Mouse (Mus musculus): ENCODE results near the gene Msn. TPM values are rescaled to one million over a fixed set of nuclear protein-coding genes. Genes with fewer than 3 reads are reported as not detected.

Gene Msn
- polyA plus RNA-seq, 1 experiment from 2014 or later = 77.4 TPM

- Histone ChIP-seq H3K4me1 (no peaks in the 10 kb centered on the region), H3K9ac (no peak overlapping the region), H3K36me3 (no peaks in the 10 kb centered on the region), H3K4me3 (no peak overlapping the region), H3K4me2 (replicated peaks) (no peak overlapping the region), H3K9me3 (no peaks in the 10 kb centered on the region), H3K27me3 (no peaks in the 10 kb centered on the region), H3K27ac (no peak overlapping the region)
- WGBS = 68% methylated on average over 2 of the region's 2 CpGs
- ATAC-seq (ENCODE audit: insufficient number of reproducible peaks, insufficient read depth, low FRiP score, low TSS enrichment) = no peak
Observed at GRCm38 (mm10) chrX:96119997-96120396, 24.2 kb downstream of the Msn start.

- H3K4me2 ChIP-seq (replicated peaks) = no peak overlapping the region
- H3K4me1 ChIP-seq = no peaks in the 10 kb centered on the region
- whole genome bisulfite sequencing = 95% methylated on average over 1 of the region's 1 CpGs
- no peak overlapping the region for H3K4me3 ChIP-seq
- no peak overlapping the region for H3K9ac ChIP-seq
- ATAC-seq (ENCODE audit: insufficient number of reproducible peaks, insufficient read depth, low FRiP score, low TSS enrichment) = no peak
- no peaks in the 10 kb centered on the region for H3K36me3 ChIP-seq
- H3K9me3 ChIP-seq = no peaks in the 10 kb centered on the region
- H3K27me3 ChIP-seq = no peaks in the 10 kb centered on the region
- H3K27ac ChIP-seq = no peak overlapping the region
Observed at GRCm38 (mm10) chrX:96121912-96122311, 26.1 kb downstream of the Msn start.

- Histone ChIP-seq H3K9me3 (no peaks in the 10 kb centered on the region), H3K36me3 (no peaks in the 10 kb centered on the region), H3K27ac (no peak overlapping the region), H3K4me1 (no peaks in the 10 kb centered on the region), H3K4me2 (replicated peaks) (no peak overlapping the region), H3K4me3 (no peak overlapping the region), H3K9ac (no peak overlapping the region), H3K27me3 (no peaks in the 10 kb centered on the region)
- 87% methylated on average over 3 of the region's 3 CpGs for WGBS
- no peak for ATAC-seq (ENCODE audit: insufficient number of reproducible peaks, insufficient read depth, low FRiP score, low TSS enrichment)
Observed at GRCm38 (mm10) chrX:96126803-96127202, 31.0 kb downstream of the Msn start.

GRCm38 (mm10) chrX:96130139-96130538, 34.3 kb downstream of the Msn start:
- no peak for ATAC-seq (ENCODE audit: insufficient number of reproducible peaks, insufficient read depth, low FRiP score, low TSS enrichment)
- Histone ChIP-seq H3K27ac (no peak overlapping the region), H3K4me3 (no peak overlapping the region), H3K9me3 (no peaks in the 10 kb centered on the region), H3K36me3 (no peaks in the 10 kb centered on the region), H3K27me3 (no peaks in the 10 kb centered on the region), H3K4me2 (replicated peaks) (no peak overlapping the region), H3K9ac (no peak overlapping the region), H3K4me1 (no peaks in the 10 kb centered on the region)
- WGBS = 46% methylated on average over 5 of the region's 5 CpGs

- Histone ChIP-seq H3K4me2 (replicated peaks) (no peak overlapping the region), H3K27ac (no peak overlapping the region), H3K9me3 (no peaks in the 10 kb centered on the region), H3K27me3 (no peaks in the 10 kb centered on the region), H3K9ac (no peak overlapping the region), H3K36me3 (no peaks in the 10 kb centered on the region), H3K4me1 (no peaks in the 10 kb centered on the region), H3K4me3 (no peak overlapping the region)
- 44% methylated on average over 6 of the region's 6 CpGs for WGBS
- no peak for ATAC-seq (ENCODE audit: insufficient number of reproducible peaks, insufficient read depth, low FRiP score, low TSS enrichment)
Observed at GRCm38 (mm10) chrX:96130663-96131062, 34.8 kb downstream of the Msn start.

- 45% methylated on average over 2 of the region's 2 CpGs for WGBS
- Histone ChIP-seq H3K4me2 (replicated peaks) (no peak overlapping the region), H3K36me3 (no peaks in the 10 kb centered on the region), H3K9me3 (no peaks in the 10 kb centered on the region), H3K4me3 (no peak overlapping the region), H3K27ac (no peak overlapping the region), H3K27me3 (no peaks in the 10 kb centered on the region), H3K4me1 (no peaks in the 10 kb centered on the region), H3K9ac (no peak overlapping the region)
- no peak for ATAC-seq (ENCODE audit: insufficient number of reproducible peaks, insufficient read depth, low FRiP score, low TSS enrichment)
Observed at GRCm38 (mm10) chrX:96133260-96133659, 37.4 kb downstream of the Msn start.

GRCm38 (mm10) chrX:96134243-96134661, 38.4 kb downstream of the Msn start:
- Histone ChIP-seq H3K27ac (no peak overlapping the region), H3K4me1 (no peaks in the 10 kb centered on the region), H3K4me3 (no peak overlapping the region), H3K4me2 (replicated peaks) (no peak overlapping the region), H3K9ac (no peak overlapping the region), H3K27me3 (no peaks in the 10 kb centered on the region), H3K36me3 (no peaks in the 10 kb centered on the region), H3K9me3 (no peaks in the 10 kb centered on the region)
- ATAC-seq (ENCODE audit: insufficient number of reproducible peaks, insufficient read depth, low FRiP score, low TSS enrichment) = no peak
- 65% methylated on average over 5 of the region's 5 CpGs for WGBS

- no peak overlapping the region for H3K4me2 ChIP-seq (replicated peaks)
- 63% methylated on average over 6 of the region's 6 CpGs for WGBS
- no peak overlapping the region for H3K4me3 ChIP-seq
- no peaks in the 10 kb centered on the region for H3K9me3 ChIP-seq
- no peak; the same call in 1 of the 2 replicates for ATAC-seq (ENCODE audit: insufficient number of reproducible peaks, insufficient read depth, low FRiP score, low TSS enrichment)
- no peaks in the 10 kb centered on the region for H3K4me1 ChIP-seq
- H3K9ac ChIP-seq = no peak overlapping the region
- H3K27me3 ChIP-seq = no peaks in the 10 kb centered on the region
- H3K36me3 ChIP-seq = no peaks in the 10 kb centered on the region
- no peak overlapping the region for H3K27ac ChIP-seq
Observed at GRCm38 (mm10) chrX:96134840-96135580, 39.2 kb downstream of the Msn start.

- no peak for ATAC-seq (ENCODE audit: insufficient number of reproducible peaks, insufficient read depth, low FRiP score, low TSS enrichment)
- H3K4me2 ChIP-seq (replicated peaks) = no peak overlapping the region
- WGBS = 85% methylated on average over 4 of the region's 4 CpGs
Observed at GRCm38 (mm10) chrX:96135581-96135980, 39.7 kb downstream of the Msn start.

GRCm38 (mm10) chrX:96139262-96139661, 43.4 kb downstream of the Msn start:
- H3K27me3 ChIP-seq = no peaks in the 10 kb centered on the region
- no peak overlapping the region for H3K27ac ChIP-seq
- H3K9ac ChIP-seq = no peak overlapping the region
- ATAC-seq (ENCODE audit: insufficient number of reproducible peaks, insufficient read depth, low FRiP score, low TSS enrichment) = no peak
- no peak overlapping the region for H3K4me2 ChIP-seq (replicated peaks)
- no peak overlapping the region for H3K4me3 ChIP-seq
- H3K4me1 ChIP-seq = no peaks in the 10 kb centered on the region
- H3K36me3 ChIP-seq = no peaks in the 10 kb centered on the region
- WGBS = 95% methylated on average over 2 of the region's 2 CpGs
- H3K9me3 ChIP-seq = no peaks in the 10 kb centered on the region

More at GRCm38 (mm10) chrX:96135581-96135980, 39.7 kb downstream of the Msn start:
- Histone ChIP-seq H3K4me3 (no peak overlapping the region), H3K36me3 (no peaks in the 10 kb centered on the region), H3K4me1 (no peaks in the 10 kb centered on the region), H3K9ac (no peak overlapping the region), H3K9me3 (no peaks in the 10 kb centered on the region), H3K27ac (no peak overlapping the region), H3K27me3 (no peaks in the 10 kb centered on the region)

GRCm38 (mm10) chrX:96144960-96145488, 49.2 kb downstream of the Msn start:
- WGBS = 86% methylated on average over 3 of the region's 3 CpGs
- no peak overlapping the region for H3K4me3 ChIP-seq
- no peak for ATAC-seq (ENCODE audit: insufficient number of reproducible peaks, insufficient read depth, low FRiP score, low TSS enrichment)
- no peaks in the 10 kb centered on the region for H3K9me3 ChIP-seq
- H3K27ac ChIP-seq = no peak overlapping the region
- no peaks in the 10 kb centered on the region for H3K27me3 ChIP-seq
- no peaks in the 10 kb centered on the region for H3K4me1 ChIP-seq
- no peak overlapping the region for H3K4me2 ChIP-seq (replicated peaks)
- no peak overlapping the region for H3K9ac ChIP-seq
- no peaks in the 10 kb centered on the region for H3K36me3 ChIP-seq

GRCm38 (mm10) chrX:96148217-96148616, 52.4 kb downstream of the Msn start:
- Histone ChIP-seq H3K4me3 (no peak overlapping the region), H3K4me2 (replicated peaks) (no peak overlapping the region), H3K9ac (no peak overlapping the region), H3K27me3 (no peaks in the 10 kb centered on the region), H3K36me3 (no peaks in the 10 kb centered on the region), H3K27ac (no peak overlapping the region), H3K9me3 (no peaks in the 10 kb centered on the region), H3K4me1 (no peaks in the 10 kb centered on the region)
- 73% methylated on average over 2 of the region's 2 CpGs for WGBS
- no peak for ATAC-seq (ENCODE audit: insufficient number of reproducible peaks, insufficient read depth, low FRiP score, low TSS enrichment)
